Mouse (Mus musculus) gastrocnemius, postnatal 14 days (tissue): ENCODE results near the gene Ddx47. TPM values are rescaled to one million over a fixed set of nuclear protein-coding genes. Genes with fewer than 3 reads are reported as not detected.

Experiments used
- DNase-seq: peaks from one replicate; pipeline ENCODE4 v3.0.0; 2021; ENCODE audit warnings: mixed read lengths
- intact Hi-C: fragments of 180-260 bp; cut with DNase I; formaldehyde crosslinking; loops from one replicate; pipeline ENCODE4 v1.15.1; 2025; ENCODE audit warnings: low total_unique reads
- total RNA-seq, 2 experiments: library from RNA; stranded (reverse); gene quantifications; 2 replicates each; pipeline ENCODE4 v1.2.3; 2021

The Ddx47 gene
- total RNA-seq, 2 experiments from 2014 or later: 30.2 to 33.0 TPM

GRCm38 (mm10) chr6:135000272-135000671, 11.1 kb upstream of the Ddx47 start:
- DNase-seq: no peak
- intact Hi-C loops: no loop called here

GRCm38 (mm10) chr6:135001991-135002390, 9.4 kb upstream of the Ddx47 start:
- intact Hi-C loops: no loop called here
- no peak for DNase-seq

- no peak for DNase-seq
- intact Hi-C loops: no loop called here
These were observed 5.0 kb upstream of the Ddx47 start for GRCm38 (mm10) chr6:135006372-135006771.

DNA sequence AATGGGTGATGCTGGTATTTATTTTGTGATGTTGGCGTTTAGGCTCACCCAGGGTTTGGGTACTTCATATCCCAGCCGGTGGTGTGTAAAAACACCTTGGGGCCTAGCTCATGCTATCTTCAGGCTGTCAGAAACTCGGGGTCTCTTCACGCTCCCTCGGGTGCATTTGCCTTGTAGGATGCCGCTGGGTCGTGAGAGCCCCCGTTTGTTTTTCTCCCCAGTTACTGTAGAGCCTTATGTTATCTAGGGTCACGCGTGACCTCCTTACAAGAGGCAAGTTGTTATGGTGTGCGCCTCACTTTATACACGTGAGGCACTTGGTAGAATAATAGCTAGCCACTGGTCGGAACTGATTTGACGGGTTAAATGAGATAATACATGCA, 313 bp downstream of the Ddx47 start:
- no peak for DNase-seq
- intact Hi-C loops: no loop called here

DNA sequence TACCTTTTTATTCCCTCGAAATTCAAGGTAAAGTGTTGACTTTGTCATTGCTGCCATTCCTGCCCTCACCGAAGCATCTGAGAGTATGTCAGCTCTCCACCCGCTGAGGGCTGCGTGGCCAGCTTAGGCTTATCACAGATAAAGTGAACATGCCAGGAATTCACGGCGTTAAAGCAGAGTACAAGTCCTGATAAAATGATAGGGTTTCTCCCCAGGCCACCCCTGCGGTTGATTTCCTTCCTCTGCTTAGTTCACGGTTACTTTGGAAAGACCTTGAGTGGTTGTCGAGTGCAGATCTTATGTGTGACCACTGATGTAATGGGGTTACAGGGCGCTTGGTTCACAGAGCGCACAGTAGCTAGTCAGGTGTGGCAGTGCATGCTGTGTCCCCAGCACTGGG, 5.8 kb downstream of the Ddx47 start:
- DNase-seq: no peak
- intact Hi-C loops: no loop called here

DNA sequence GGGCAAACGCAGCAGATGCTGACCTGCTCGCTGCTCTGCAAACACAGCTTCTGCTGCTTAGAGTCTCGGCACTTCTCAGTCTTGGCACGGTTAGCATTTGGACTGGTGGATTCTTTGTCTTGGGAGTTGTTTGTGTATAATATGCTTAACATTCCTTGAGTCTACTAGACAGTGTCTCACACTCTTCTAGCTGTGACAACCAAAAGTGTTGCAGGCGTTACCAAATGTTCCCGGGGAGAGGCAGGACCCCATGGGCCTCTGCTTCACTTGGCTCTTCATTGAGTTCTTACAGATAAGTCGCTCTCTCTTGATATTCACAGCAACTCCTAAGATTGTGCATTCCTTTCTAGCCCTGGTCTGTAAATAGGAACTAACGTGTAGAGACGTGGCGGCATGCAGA, 8.2 kb downstream of the Ddx47 start:
- no peak for DNase-seq
- intact Hi-C loops: no loop called here

- intact Hi-C loops: loop anchor here (10.0 kb wide), 1 partner anchor 123 kb away; no protein-coding TSS in a partner anchor
- DNase-seq: no peak
These were observed 10.2 kb downstream of the Ddx47 start for GRCm38 (mm10) chr6:135021633-135022032.

DNA sequence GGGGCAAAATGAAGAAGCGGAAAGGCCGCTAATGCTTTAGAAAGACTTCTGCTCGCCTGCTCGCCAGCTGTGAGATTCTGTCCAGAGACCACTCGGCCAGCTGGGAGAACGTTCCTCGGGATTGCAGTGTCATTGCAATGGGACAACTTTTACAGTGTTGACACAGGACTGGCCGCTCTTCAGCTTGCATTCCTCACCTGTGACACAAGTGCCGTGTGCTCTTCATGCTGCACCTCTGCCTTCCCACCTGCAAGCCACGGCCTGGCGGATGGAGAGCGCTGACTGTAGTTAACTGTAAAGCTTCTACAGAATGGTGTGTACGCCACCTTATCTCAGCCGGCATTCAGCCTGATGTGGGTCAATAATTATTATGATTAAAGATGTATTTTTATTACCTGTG, 12.0 kb downstream of the Ddx47 start:
- intact Hi-C loops: loop anchor here (10.0 kb wide), 1 partner anchor 121 kb away; no protein-coding TSS in a partner anchor
- no peak for DNase-seq

DNA sequence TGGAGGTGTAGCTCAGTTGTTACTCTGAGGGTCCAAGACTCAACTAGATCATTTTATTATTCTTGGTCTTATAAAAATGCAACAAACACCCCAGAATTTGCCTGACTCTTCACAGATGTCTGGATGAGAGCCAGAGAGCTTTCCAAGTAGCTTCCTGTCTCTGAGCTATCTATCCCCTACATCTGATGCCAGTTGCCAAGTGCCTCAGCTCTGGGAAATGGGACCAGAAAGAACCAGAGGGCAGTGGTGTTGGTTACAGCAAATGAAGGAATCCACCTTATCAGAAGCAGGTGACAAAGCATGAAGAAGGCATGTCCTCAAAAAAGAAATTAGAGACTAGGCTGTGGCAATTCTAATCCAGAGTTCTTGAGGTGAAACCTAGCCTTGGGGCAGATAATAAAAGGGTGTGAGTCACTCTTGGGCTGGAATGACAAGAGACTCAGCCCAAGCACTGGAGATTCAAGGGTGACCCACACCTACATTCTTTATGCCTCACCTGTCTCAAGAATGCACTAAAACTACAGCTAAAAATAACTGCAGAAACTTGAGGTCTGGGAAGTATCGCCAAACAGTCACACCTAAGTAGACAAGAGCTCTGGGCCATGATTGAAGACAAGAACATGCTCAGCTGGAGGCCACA, 13.5 kb downstream of the Ddx47 start:
- intact Hi-C loops: loop anchor here (10.0 kb wide), 1 partner anchor 120 kb away; no protein-coding TSS in a partner anchor
- no peak for DNase-seq

GRCm38 (mm10) chr6:135026232-135026631, 14.8 kb downstream of the Ddx47 start:
- DNase-seq: no peak
- intact Hi-C loops: loop anchor here (10.0 kb wide), 1 partner anchor 119 kb away; no protein-coding TSS in a partner anchor

- DNase-seq: no peak
- intact Hi-C loops: loop anchor here (10.0 kb wide), 1 partner anchor 118 kb away; no protein-coding TSS in a partner anchor
These were observed 15.3 kb downstream of the Ddx47 start for GRCm38 (mm10) chr6:135026755-135027154.

DNA sequence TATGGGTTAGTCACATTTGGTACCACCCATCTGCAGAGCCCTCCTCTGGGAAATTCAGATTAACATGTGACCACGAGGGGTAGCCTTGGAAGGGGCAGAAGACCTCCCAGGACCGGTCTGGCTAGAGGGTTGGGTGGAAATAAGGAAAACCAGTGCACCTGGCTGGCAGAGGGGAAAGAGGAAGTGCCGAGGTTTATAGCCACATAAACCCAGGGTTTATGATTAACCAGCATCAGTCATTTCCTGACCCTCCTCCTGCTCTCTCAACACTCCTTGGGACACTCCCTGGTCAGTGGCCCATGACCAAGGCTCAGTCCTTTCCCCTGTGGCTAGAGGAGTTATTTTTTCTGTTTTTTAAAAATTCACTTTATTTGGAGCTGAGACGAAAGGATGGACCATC, 17.8 kb downstream of the Ddx47 start:
- DNase-seq: no peak
- intact Hi-C loops: loop anchor here (10.0 kb wide), 1 partner anchor 116 kb away; no protein-coding TSS in a partner anchor

DNA sequence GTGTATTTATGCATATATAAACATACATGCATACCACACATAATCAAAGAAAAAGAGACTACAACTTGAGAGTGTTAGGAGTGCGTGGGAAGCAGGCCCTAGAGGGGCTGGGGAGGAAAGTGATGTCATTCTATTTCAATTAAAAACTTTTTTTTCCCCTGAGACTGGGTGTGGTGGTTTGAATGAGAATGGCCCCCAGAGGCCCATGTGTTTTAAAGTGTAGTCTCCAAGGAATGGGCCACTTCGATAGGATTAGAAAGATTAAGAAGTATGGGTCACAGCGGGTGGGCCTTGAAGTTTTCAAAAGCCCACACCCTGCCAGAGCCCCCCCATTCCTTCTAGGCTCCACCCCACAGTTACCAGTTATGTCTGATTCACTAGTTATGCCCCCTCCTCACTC, 27.3 kb downstream of the Ddx47 start:
- intact Hi-C loops: no loop called here
- DNase-seq: no peak

- intact Hi-C loops: no loop called here
- DNase-seq: no peak
These were observed 29.0 kb downstream of the Ddx47 start for GRCm38 (mm10) chr6:135040275-135040871.

DNA sequence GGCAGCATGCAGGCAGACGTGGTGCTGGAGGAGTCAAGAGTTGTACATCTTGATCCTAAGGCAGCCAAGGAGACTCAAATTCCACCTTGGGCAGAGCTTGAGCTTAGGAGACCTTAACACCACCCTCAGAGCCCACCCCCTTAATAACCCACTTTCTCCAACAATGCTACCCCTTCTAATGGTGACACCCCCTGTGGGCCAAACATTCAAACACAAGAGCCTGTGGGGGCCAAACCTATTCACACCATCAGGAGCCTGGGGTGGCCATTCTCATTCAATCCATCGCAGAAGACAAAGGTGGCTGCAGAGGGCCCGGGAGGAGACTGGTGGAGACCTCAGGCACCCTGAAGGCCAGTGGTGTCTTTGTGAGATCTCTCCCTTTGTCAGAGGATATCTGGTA, 30.5 kb downstream of the Ddx47 start:
- intact Hi-C loops: no loop called here
- DNase-seq: no peak

- no peak for DNase-seq
- intact Hi-C loops: no loop called here
These were observed 35.9 kb downstream of the Ddx47 start for GRCm38 (mm10) chr6:135047276-135047675.

DNA sequence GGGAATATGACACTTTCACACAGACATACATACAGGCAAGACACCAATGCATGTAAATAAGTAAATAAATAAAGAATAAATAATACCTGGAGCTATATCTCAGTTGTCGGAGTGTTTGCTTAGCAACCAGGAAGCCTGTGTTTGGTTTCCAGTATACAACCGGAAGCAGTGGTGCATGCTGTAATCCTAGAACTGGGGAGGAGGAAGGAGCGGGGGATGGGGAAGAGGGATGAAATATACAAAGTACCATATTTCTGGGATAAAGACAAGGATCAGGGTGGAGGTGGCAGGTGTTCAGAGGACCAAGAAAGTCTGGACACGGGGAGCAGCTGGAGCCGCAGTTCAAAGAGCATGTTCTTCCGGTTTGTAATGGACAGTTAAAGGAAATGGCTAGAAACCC, 37.1 kb downstream of the Ddx47 start:
- no peak for DNase-seq
- intact Hi-C loops: no loop called here

DNA sequence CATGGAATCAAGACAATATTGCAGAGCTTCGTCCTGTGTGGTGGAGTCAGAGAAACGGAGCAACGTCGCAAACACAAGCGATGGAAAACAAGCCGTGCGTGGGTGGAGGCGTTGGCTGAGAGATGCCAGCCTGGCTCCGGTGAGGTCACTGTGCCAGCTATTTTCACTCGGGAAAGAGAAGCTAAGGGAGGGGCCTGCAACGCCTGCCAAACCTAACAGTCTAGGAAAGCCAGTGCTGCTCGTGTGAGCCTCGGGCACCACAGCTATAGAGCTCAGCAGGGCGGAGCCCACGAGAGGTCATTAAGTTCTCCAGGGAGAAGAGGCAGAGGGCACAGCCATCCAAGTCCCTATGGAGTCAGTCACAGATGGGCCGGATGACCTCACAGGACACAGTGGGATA, 37.5 kb downstream of the Ddx47 start:
- intact Hi-C loops: no loop called here
- DNase-seq: no peak

GRCm38 (mm10) chr6:135053789-135054188, 42.4 kb downstream of the Ddx47 start:
- intact Hi-C loops: no loop called here
- no peak for DNase-seq

DNA sequence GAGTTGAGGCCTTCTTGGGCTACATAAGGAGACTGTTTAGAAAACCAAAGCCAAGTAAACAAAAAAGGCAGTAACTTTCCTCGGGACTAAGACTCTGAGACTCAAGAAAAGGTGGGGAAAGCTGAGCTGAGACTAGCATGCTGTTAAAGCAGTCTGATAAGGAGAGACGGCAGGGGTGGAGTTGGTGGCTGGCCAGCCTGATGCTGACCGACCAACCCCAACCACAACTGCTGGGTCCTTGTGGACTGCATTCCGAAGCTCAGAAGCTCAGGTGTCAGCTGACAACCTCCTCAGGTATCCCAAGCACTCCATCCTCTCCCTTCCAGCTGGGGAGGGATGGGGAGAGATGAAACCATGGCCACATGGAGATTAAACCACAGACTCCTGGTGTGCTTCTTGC, 44.5 kb downstream of the Ddx47 start:
- intact Hi-C loops: no loop called here
- DNase-seq: no peak

DNA sequence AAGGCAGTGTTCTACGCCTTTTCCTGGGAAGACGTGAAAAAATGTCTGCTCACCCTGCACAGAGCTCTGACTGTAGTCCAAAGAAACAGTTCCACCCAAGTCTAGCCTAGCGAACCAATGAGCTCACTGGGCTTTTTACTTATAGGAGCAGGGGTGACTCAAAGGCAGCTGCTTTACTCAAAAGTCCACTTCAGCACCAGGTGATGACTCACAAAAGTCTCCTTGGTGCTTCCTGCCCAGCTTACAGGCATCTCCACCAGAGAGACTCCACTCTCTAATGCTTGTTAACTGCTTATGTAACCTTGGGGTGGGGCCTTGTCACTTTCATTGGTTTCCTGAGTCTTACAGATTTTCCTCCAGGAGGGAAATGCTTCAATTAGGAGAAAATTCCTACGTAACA, 49.3 kb downstream of the Ddx47 start:
- DNase-seq: no peak
- intact Hi-C loops: no loop called here
